Mouse (Mus musculus): ENCODE measurements at regions not wholly inside any gene's neighbourhood (a gene's known extent, or its start where the extent isn't known, plus 50 kb on each side); places are given as distances from the start of the nearest gene placed in this dataset.

DNA sequence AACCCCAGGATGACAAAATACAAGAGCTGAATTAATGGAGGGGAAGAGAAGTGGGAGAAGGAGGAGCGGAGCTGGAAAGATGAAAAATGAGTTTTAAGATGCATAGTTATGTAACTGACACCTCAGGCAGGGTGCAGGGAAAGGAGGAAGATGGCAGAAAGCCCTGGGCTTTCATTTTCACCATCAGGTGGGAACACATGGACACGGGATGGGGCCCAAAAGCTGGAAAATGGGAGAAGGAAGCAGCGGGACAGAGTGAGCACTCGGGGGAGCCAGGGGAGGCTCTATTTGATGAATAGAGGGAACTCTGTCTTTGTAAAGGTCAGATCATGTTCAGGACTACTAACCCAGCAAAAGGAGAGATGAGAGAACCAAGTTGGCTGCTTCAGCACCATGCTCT is 516.6 kb upstream of the Tnp1 start:
- Histone ChIP-seq H3K27ac (ENCODE audit: low read length) (no peak overlapping the region), H3K9me3 (ENCODE audit: control insufficient read depth, low read length) (no peaks in the 10 kb centered on the region), H3K9ac (replicated peaks; ENCODE audit: low read depth, low read length) (no peak overlapping the region), H3K27me3 (replicated peaks; ENCODE audit: control insufficient read depth, insufficient read depth, low read length) (no peaks in the 10 kb centered on the region), H3K4me2 (ENCODE audit: low read length) (no peak overlapping the region), H3K4me1 (replicated peaks; ENCODE audit: control insufficient read depth, insufficient read depth, low read length) (peaks cover 2% of the 10 kb centered on the region; the same call in 1 of the 2 replicates), H3K36me3 (ENCODE audit: control insufficient read depth, insufficient read depth) (no peaks in the 10 kb centered on the region), H3K4me3 (replicated peaks; ENCODE audit: low read length) (no peak overlapping the region)
- no peak for ATAC-seq
- WGBS = 90% methylated on average over 4 of the region's 4 CpGs

GRCm38 (mm10) chr1:73531831-73532230 is 516.1 kb upstream of the Tnp1 start:
- H3K4me1 ChIP-seq (replicated peaks; ENCODE audit: control insufficient read depth, insufficient read depth, low read length) = peaks cover 2% of the 10 kb centered on the region; the same call in 1 of the 2 replicates
- no peak overlapping the region for H3K4me3 ChIP-seq (replicated peaks; ENCODE audit: low read length)
- H3K27me3 ChIP-seq (replicated peaks; ENCODE audit: control insufficient read depth, insufficient read depth, low read length) = no peaks in the 10 kb centered on the region
- H3K4me2 ChIP-seq (ENCODE audit: low read length) = no peak overlapping the region
- H3K9ac ChIP-seq (replicated peaks; ENCODE audit: low read depth, low read length) = no peak overlapping the region
- no peaks in the 10 kb centered on the region for H3K9me3 ChIP-seq (ENCODE audit: control insufficient read depth, low read length)
- WGBS = 79% methylated on average over 3 of the region's 3 CpGs
- H3K36me3 ChIP-seq (ENCODE audit: control insufficient read depth, insufficient read depth) = no peaks in the 10 kb centered on the region
- no peak for ATAC-seq
- H3K27ac ChIP-seq (ENCODE audit: low read length) = no peak overlapping the region

DNA sequence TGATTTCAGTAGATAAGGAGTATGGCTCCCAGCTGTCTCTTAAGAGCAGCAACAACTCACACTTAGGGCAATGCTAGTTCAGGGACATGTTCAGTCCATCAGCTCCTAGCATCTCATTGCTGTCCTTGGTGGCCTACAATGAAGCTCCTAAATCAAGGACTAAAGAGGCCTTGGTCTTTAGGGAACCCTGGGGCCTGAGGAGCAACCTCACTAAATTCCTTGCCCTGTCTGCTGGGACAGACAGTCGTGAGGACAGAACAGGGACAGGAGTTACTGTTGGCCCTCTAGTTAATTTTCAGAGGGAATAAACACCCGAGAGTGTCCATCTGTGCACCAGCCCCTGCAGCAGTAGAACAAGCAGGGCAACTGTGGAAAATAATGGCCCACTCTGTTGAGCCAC is 514.6 kb upstream of the Tnp1 start:
- H3K4me3 ChIP-seq (replicated peaks; ENCODE audit: low read length) = no peak overlapping the region
- no peak for ATAC-seq
- H3K9me3 ChIP-seq (ENCODE audit: control insufficient read depth, low read length) = no peaks in the 10 kb centered on the region
- H3K9ac ChIP-seq (replicated peaks; ENCODE audit: low read depth, low read length) = no peak overlapping the region
- peaks cover 2% of the 10 kb centered on the region; the same call in 1 of the 2 replicates for H3K4me1 ChIP-seq (replicated peaks; ENCODE audit: control insufficient read depth, insufficient read depth, low read length)
- no peak overlapping the region for H3K27ac ChIP-seq (ENCODE audit: low read length)
- H3K36me3 ChIP-seq (ENCODE audit: control insufficient read depth, insufficient read depth) = no peaks in the 10 kb centered on the region
- H3K27me3 ChIP-seq (replicated peaks; ENCODE audit: control insufficient read depth, insufficient read depth, low read length) = no peaks in the 10 kb centered on the region
- 29% methylated on average over 2 of the region's 2 CpGs for WGBS
- no peak overlapping the region for H3K4me2 ChIP-seq (ENCODE audit: low read length)

DNA sequence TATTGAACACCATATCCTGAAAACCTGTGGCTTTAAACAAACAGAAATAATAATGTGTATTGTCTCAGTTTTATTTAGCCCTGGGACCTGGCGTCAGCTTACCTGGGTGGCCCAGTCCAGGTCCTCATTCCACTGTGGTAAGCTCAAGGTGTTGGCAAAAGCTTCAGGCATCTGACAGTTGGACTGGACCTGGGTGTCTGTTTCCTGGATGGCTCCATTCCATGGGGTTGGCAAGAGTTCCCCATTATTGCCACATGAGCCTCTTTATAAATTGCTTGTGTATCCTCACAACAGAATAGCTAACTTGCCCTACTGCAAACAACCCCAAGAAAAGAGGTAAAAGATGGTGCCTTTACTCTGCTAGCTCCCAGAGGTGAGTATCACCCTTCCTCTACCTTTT is 512.9 kb upstream of the Tnp1 start:
- Histone ChIP-seq H3K4me3 (replicated peaks; ENCODE audit: low read length) (no peak overlapping the region), H3K9ac (replicated peaks; ENCODE audit: low read depth, low read length) (no peak overlapping the region), H3K27me3 (replicated peaks; ENCODE audit: control insufficient read depth, insufficient read depth, low read length) (no peaks in the 10 kb centered on the region), H3K4me1 (replicated peaks; ENCODE audit: control insufficient read depth, insufficient read depth, low read length) (peaks cover 2% of the 10 kb centered on the region; the same call in 1 of the 2 replicates), H3K36me3 (ENCODE audit: control insufficient read depth, insufficient read depth) (no peaks in the 10 kb centered on the region), H3K27ac (ENCODE audit: low read length) (no peak overlapping the region), H3K4me2 (ENCODE audit: low read length) (no peak overlapping the region), H3K9me3 (ENCODE audit: control insufficient read depth, low read length) (no peaks in the 10 kb centered on the region)
- WGBS = 92% methylated on average over 1 of the region's 1 CpGs
- no peak for ATAC-seq

DNA sequence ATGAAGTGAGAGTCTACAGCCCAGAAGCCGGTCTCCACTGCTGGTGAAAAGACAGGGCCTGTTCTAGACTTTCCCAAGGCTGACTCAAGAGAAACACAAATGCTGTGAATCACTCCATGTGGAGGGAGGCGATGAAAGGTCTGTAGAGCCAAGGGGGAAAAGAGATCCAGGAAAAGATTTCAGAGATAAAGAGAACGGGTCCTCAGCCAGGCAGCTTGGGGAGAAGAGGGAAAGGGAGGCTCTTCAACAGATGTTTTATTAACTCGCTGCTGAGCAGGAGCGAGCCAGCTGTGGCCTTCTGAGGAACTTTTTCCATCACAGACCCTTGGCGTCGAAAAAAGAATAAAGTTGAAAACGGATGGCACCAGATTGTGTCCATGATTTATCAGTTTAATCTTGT is 500.7 kb upstream of the Tnp1 start:
- no peak overlapping the region for H3K4me3 ChIP-seq (replicated peaks; ENCODE audit: low read length)
- ATAC-seq = no peak
- no peaks in the 10 kb centered on the region for H3K4me1 ChIP-seq (replicated peaks; ENCODE audit: control insufficient read depth, insufficient read depth, low read length)
- no peak overlapping the region for H3K4me2 ChIP-seq (ENCODE audit: low read length)
- no peaks in the 10 kb centered on the region for H3K9me3 ChIP-seq (ENCODE audit: control insufficient read depth, low read length)
- H3K27me3 ChIP-seq (replicated peaks; ENCODE audit: control insufficient read depth, insufficient read depth, low read length) = no peaks in the 10 kb centered on the region
- WGBS = 89% methylated on average over 8 of the region's 8 CpGs
- no peak overlapping the region for H3K9ac ChIP-seq (replicated peaks; ENCODE audit: low read depth, low read length)
- H3K36me3 ChIP-seq (ENCODE audit: control insufficient read depth, insufficient read depth) = no peaks in the 10 kb centered on the region
- no peak overlapping the region for H3K27ac ChIP-seq (ENCODE audit: low read length)

DNA sequence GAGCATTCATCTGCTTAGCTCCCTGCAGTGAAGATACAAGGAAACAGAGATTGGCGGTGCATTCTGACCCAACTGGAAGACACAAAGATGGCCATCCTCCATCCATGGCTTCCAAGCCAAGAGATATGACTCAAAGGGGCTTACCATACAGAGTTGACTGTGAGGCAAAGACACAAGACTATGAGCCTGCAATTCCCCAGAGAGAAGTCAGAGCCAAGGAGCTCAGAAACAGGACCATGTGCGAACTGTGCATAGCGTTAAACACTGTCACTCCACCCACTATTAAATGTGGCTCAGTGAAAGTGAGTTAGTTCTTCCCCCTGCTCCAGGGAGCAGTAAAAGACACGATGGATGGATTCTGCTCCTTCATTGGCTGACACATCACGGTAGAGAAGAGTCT is 500.1 kb upstream of the Tnp1 start:
- Histone ChIP-seq H3K4me1 (replicated peaks; ENCODE audit: control insufficient read depth, insufficient read depth, low read length) (no peaks in the 10 kb centered on the region), H3K4me3 (replicated peaks; ENCODE audit: low read length) (no peak overlapping the region), H3K9me3 (ENCODE audit: control insufficient read depth, low read length) (no peaks in the 10 kb centered on the region), H3K27me3 (replicated peaks; ENCODE audit: control insufficient read depth, insufficient read depth, low read length) (no peaks in the 10 kb centered on the region), H3K9ac (replicated peaks; ENCODE audit: low read depth, low read length) (no peak overlapping the region), H3K4me2 (ENCODE audit: low read length) (no peak overlapping the region), H3K27ac (ENCODE audit: low read length) (no peak overlapping the region), H3K36me3 (ENCODE audit: control insufficient read depth, insufficient read depth) (no peaks in the 10 kb centered on the region)
- ATAC-seq = no peak
- 93% methylated on average over 5 of the region's 5 CpGs for WGBS

DNA sequence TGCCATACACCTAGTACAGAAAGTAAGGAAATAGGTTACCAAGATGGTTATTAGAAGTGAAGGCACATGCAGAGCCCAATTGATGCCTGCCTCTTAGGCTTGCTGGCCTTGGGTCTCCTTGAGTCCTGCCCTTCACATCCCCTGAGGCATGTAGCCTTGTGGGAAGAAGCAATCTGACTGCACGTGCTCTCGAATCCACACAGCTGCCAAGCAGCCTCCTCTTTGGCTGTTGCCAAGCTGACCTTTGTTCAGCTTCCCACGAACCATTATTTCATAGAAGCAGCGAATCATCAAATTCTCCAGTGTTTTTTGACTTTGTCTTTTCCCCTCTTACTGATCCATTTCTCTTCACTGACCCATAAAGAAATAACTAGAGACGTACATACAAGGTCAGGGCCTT is 498.1 kb upstream of the Tnp1 start:
- H3K27ac ChIP-seq (ENCODE audit: low read length) = no peak overlapping the region
- H3K9ac ChIP-seq (replicated peaks; ENCODE audit: low read depth, low read length) = no peak overlapping the region
- H3K27me3 ChIP-seq (replicated peaks; ENCODE audit: control insufficient read depth, insufficient read depth, low read length) = no peaks in the 10 kb centered on the region
- no peaks in the 10 kb centered on the region for H3K36me3 ChIP-seq (ENCODE audit: control insufficient read depth, insufficient read depth)
- no peaks in the 10 kb centered on the region for H3K9me3 ChIP-seq (ENCODE audit: control insufficient read depth, low read length)
- H3K4me1 ChIP-seq (replicated peaks; ENCODE audit: control insufficient read depth, insufficient read depth, low read length) = no peaks in the 10 kb centered on the region
- WGBS = 49% methylated on average over 5 of the region's 5 CpGs
- ATAC-seq = no peak
- no peak overlapping the region for H3K4me3 ChIP-seq (replicated peaks; ENCODE audit: low read length)
- H3K4me2 ChIP-seq (ENCODE audit: low read length) = no peak overlapping the region

DNA sequence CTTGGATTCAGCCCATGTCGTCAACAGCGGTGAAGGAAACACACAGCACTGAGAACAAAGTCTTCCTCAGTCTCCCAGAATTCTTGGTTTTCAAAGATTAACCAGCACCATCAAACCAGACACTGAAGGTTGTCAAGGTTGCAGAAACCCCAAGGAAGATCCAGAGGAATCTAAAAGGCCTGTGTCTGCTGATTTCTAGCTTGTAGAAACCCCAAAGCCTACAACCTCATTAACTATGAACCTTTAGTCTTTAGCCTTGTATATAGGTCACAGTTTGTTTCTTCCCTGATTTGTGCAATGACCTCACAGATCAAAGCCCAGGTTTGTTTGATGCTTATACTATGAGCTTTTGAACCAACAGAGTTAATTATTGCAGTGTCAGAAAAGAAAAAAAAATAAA is 497.1 kb upstream of the Tnp1 start:
- no peak overlapping the region for H3K4me2 ChIP-seq (ENCODE audit: low read length)
- no peaks in the 10 kb centered on the region for H3K4me1 ChIP-seq (replicated peaks; ENCODE audit: control insufficient read depth, insufficient read depth, low read length)
- no peak overlapping the region for H3K4me3 ChIP-seq (replicated peaks; ENCODE audit: low read length)
- H3K9me3 ChIP-seq (ENCODE audit: control insufficient read depth, low read length) = no peaks in the 10 kb centered on the region
- no peak overlapping the region for H3K9ac ChIP-seq (replicated peaks; ENCODE audit: low read depth, low read length)
- no peaks in the 10 kb centered on the region for H3K27me3 ChIP-seq (replicated peaks; ENCODE audit: control insufficient read depth, insufficient read depth, low read length)
- no peak for ATAC-seq
- H3K27ac ChIP-seq (ENCODE audit: low read length) = no peak overlapping the region
- 93% methylated on average over 2 of the region's 2 CpGs for WGBS
- H3K36me3 ChIP-seq (ENCODE audit: control insufficient read depth, insufficient read depth) = no peaks in the 10 kb centered on the region

- 47% methylated on average over 10 of the region's 10 CpGs for WGBS
- no peaks in the 10 kb centered on the region for H3K9me3 ChIP-seq (ENCODE audit: control insufficient read depth, low read length)
- ATAC-seq = no peak
- no peaks in the 10 kb centered on the region for H3K36me3 ChIP-seq (ENCODE audit: control insufficient read depth, insufficient read depth)
- no peaks in the 10 kb centered on the region; the same call in 1 of the 2 replicates for H3K4me1 ChIP-seq (replicated peaks; ENCODE audit: control insufficient read depth, insufficient read depth, low read length)
- no peak overlapping the region for H3K4me3 ChIP-seq (replicated peaks; ENCODE audit: low read length)
- no peak overlapping the region for H3K9ac ChIP-seq (replicated peaks; ENCODE audit: low read depth, low read length)
- H3K27me3 ChIP-seq (replicated peaks; ENCODE audit: control insufficient read depth, insufficient read depth, low read length) = no peaks in the 10 kb centered on the region
- no peak overlapping the region for H3K4me2 ChIP-seq (ENCODE audit: low read length)
- no peak overlapping the region for H3K27ac ChIP-seq (ENCODE audit: low read length)
Measured at GRCm38 (mm10) chr1:73507071-73507754, 491.5 kb upstream of the Tnp1 start.

DNA sequence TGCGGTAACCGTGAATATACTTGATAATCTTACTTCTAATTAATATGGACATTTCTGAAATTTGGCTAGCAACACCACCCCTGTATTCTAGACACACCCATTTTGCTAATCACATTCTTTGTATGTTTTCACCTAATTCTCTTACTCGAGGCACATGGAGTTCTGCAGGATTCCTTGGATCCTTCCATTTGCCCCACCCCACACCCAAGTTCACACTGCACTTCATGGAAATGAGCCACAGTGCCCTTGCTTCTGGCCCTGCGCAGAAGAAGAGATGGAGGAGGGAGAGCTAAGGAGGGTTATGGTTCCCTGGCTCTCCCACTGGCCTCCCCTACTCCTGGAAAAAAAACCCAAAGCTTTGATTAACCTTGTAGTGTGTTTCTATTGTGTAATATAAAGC is 487.9 kb upstream of the Tnp1 start:
- Histone ChIP-seq H3K27ac (ENCODE audit: low read length) (no peak overlapping the region), H3K4me2 (ENCODE audit: low read length) (no peak overlapping the region), H3K9ac (replicated peaks; ENCODE audit: low read depth, low read length) (no peak overlapping the region), H3K27me3 (replicated peaks; ENCODE audit: control insufficient read depth, insufficient read depth, low read length) (no peaks in the 10 kb centered on the region), H3K9me3 (ENCODE audit: control insufficient read depth, low read length) (no peaks in the 10 kb centered on the region), H3K4me1 (replicated peaks; ENCODE audit: control insufficient read depth, insufficient read depth, low read length) (no peaks in the 10 kb centered on the region; the same call in 1 of the 2 replicates), H3K4me3 (replicated peaks; ENCODE audit: low read length) (no peak overlapping the region), H3K36me3 (ENCODE audit: control insufficient read depth, insufficient read depth) (no peaks in the 10 kb centered on the region)
- 88% methylated on average over 4 of the region's 4 CpGs for WGBS
- no peak for ATAC-seq
